In genomic region chr9:65667701-65668100, GRCm38 (mm10) we compare ENCODE assay signal across 8 mouse cellular contexts. TPM values are rescaled to one million over a fixed set of nuclear protein-coding genes. Genes with fewer than 3 reads are reported as not detected.
DNase-seq lines count a peak whose midpoint lies in the region; ATAC-seq and TF ChIP-seq lines count a peak whose summit lies in the region.

TSS of gene Oaz2 (plus strand) at chr9:65668001.

- no peaks in the 10 kb centered on the region for H3K27me3 ChIP-seq in heart, embryonic 14.5 days (ENCODE audit: control insufficient read depth, insufficient read depth, low read length)
- no peaks in the 10 kb centered on the region for H3K27me3 ChIP-seq in neural tube, embryonic 12.5 days (replicated peaks)

- H3K27ac ChIP-seq in left cerebral cortex, adult 2 months = no peak within 1 kb of the TSS
- no peak within 1 kb of the TSS for H3K27ac ChIP-seq in cortical plate, adult 2 months (ENCODE audit: insufficient read depth, low read length)
- no peak within 1 kb of the TSS for H3K27ac ChIP-seq in heart, embryonic 14.5 days (replicated peaks in 1 of 2; ENCODE audit: control insufficient read depth in 1 of 2, insufficient read depth in 1 of 2, low read depth in 2 of 2, low read length in 2 of 2)
- H3K27ac ChIP-seq in neural tube, embryonic 12.5 days = no peak within 1 kb of the TSS

- TF ChIP-seq CTCF in left cerebral cortex, adult 2 months (IDR thresholded peaks at IDR 0.05) = no peak
- TF ChIP-seq CTCF in cortical plate, adult 2 months (IDR thresholded peaks at IDR 0.05; ENCODE audit: extremely low read depth, insufficient read depth, low read length) = no peak

- WGBS in heart, embryonic 14.5 days = 92% methylated on average over 8 of the region's 8 CpGs
- whole genome bisulfite sequencing in neural tube, embryonic 12.5 days = 94% methylated on average over 8 of the region's 8 CpGs

- intact Hi-C loops in left cerebral cortex, adult 2 months (cut with DNase I) = no loop called here
- intact Hi-C loops in left cerebral cortex, postnatal 25 days (cut with DNase I) = no loop called here

- DNase-seq in left cerebral cortex, adult 2 months (ENCODE audit: extremely low spot score in 1 of 2, low spot score in 2 of 2) = no peak
- DNase-seq in left cerebral cortex, adult 9 months (ENCODE audit: low spot score in 2 of 2) = no peak
- DNase-seq in left cerebral cortex, postnatal 25 days (ENCODE audit: low spot score in 2 of 2) = no peak
- no peak for DNase-seq in urinary bladder, postnatal 25 days (ENCODE audit: low spot score)
- DNase-seq in frontal cortex, postnatal 10 days (ENCODE audit: low spot score in 2 of 2) = no peak

- no peak for ATAC-seq in heart, embryonic 14.5 days (ENCODE audit: insufficient number of reproducible peaks, insufficient read depth, low FRiP score, low read depth)
- no peak for ATAC-seq in neural tube, embryonic 12.5 days (ENCODE audit: low FRiP score, low read depth)

- H3K9me3 ChIP-seq in heart, embryonic 14.5 days (ENCODE audit: control insufficient read depth, low read length) = no peaks in the 10 kb centered on the region
- H3K9me3 ChIP-seq in neural tube, embryonic 12.5 days = no peaks in the 10 kb centered on the region

- H3K4me3 ChIP-seq in left cerebral cortex, adult 2 months = no peak within 1 kb of the TSS
- no peak within 1 kb of the TSS for H3K4me3 ChIP-seq in cortical plate, adult 2 months (ENCODE audit: insufficient read depth, low read length)
- H3K4me3 ChIP-seq in heart, embryonic 14.5 days (ENCODE audit: control insufficient read depth in 1 of 2, insufficient read depth in 1 of 2, low read depth in 1 of 2, low read length in 2 of 2) = no peak within 1 kb of the TSS
- no peak within 1 kb of the TSS for H3K4me3 ChIP-seq in neural tube, embryonic 12.5 days

- TF ChIP-seq POLR2A in cortical plate, adult 2 months (IDR thresholded peaks at IDR 0.05; ENCODE audit: extremely low read depth, insufficient read depth, low read length) = no peak

- no peaks in the 10 kb centered on the region for H3K36me3 ChIP-seq in heart, embryonic 14.5 days (ENCODE audit: control insufficient read depth, insufficient read depth, low read length)
- no peaks in the 10 kb centered on the region for H3K36me3 ChIP-seq in neural tube, embryonic 12.5 days

- no peak within 1 kb of the TSS for H3K9ac ChIP-seq in heart, embryonic 14.5 days (ENCODE audit: low read length)
- no peak within 1 kb of the TSS for H3K9ac ChIP-seq in neural tube, embryonic 12.5 days

- no peak within 1 kb of the TSS for H3K4me2 ChIP-seq in heart, embryonic 14.5 days (ENCODE audit: low read length)
- H3K4me2 ChIP-seq in neural tube, embryonic 12.5 days (replicated peaks) = no peak within 1 kb of the TSS

- H3K4me1 ChIP-seq in cortical plate, adult 2 months (ENCODE audit: control insufficient read depth, insufficient read depth, low read length) = no peaks in the 10 kb centered on the region
- H3K4me1 ChIP-seq in heart, embryonic 14.5 days (ENCODE audit: control insufficient read depth in 2 of 2, insufficient read depth in 2 of 2, low read length in 2 of 2) = peaks cover 10 to 15% of the 10 kb centered on the region in 2 experiments
- H3K4me1 ChIP-seq in neural tube, embryonic 12.5 days = no peaks in the 10 kb centered on the region

RNA-seq across cellular contexts. Expression of gene Oaz2, which starts in this region (rescaled TPM):
- total RNA-seq in left cerebral cortex, adult 2 months (2021) = 100 to 1,000 TPM; 218 to 230 TPM
- polyA plus RNA-seq in cortical plate, adult 2 months (2012; rRNA removed) = 215 and 220 TPM in 2 replicates
- 210 and 223 TPM in 2 replicates for polyA plus RNA-seq in heart, embryonic 14.5 days (2014; fragmentation: Nextera tagmentation; extraction: Ambion mirVana)
- total RNA-seq in left cerebral cortex, postnatal 25 days (2021) = 100 to 1,000 TPM; 231 to 250 TPM
- 331 and 337 TPM in 2 replicates for polyA plus RNA-seq in neural tube, embryonic 12.5 days (2016; fragmentation: Nextera tagmentation; extraction: Ambion mirVana)
